Mouse (Mus musculus) ES-Bruce4 (cell line): Measurements from ENCODE around the gene Ly9. TPM values are rescaled to one million over a fixed set of nuclear protein-coding genes. Genes with fewer than 3 reads are reported as not detected.

Experiments used
- H3K27ac ChIP-seq: 2 replicates; pipeline ENCODE4 v1.5.1; 2012; ENCODE audit warnings: low read length, inconsistent platforms; ENCODE audit not compliant: insufficient read depth
- H3K27me3 ChIP-seq: 2 replicates; pipeline ENCODE4 v1.6.1; 2012; ENCODE audit warnings: mild to moderate bottlenecking, low read length, inconsistent platforms; ENCODE audit not compliant: control insufficient read depth, poor library complexity, insufficient read depth, severe bottlenecking
- H3K36me3 ChIP-seq: 2 replicates; pipeline ENCODE4 v1.6.1; 2012; ENCODE audit warnings: inconsistent platforms, mild to moderate bottlenecking, low read length, moderate library complexity; ENCODE audit not compliant: control insufficient read depth, poor library complexity, insufficient read depth, severe bottlenecking
- H3K4me1 ChIP-seq: one replicate; pipeline ENCODE4 v1.8.1; 2011; ENCODE audit warnings: low read length; ENCODE audit not compliant: control insufficient read depth, insufficient read depth
- H3K4me3 ChIP-seq: 2 replicates; pipeline ENCODE4 v1.5.1; 2011; ENCODE audit warnings: low read depth, mild to moderate bottlenecking, low read length
- H3K9ac ChIP-seq: 2 replicates; pipeline ENCODE4 v1.6.1; 2012; ENCODE audit warnings: low read depth, mild to moderate bottlenecking, inconsistent platforms; ENCODE audit not compliant: poor library complexity, severe bottlenecking
- H3K9me3 ChIP-seq: replicated peaks from 2 replicates; pipeline ENCODE4 v1.6.1; 2012; ENCODE audit warnings: mild to moderate bottlenecking, low read length, inconsistent platforms; ENCODE audit not compliant: control insufficient read depth, poor library complexity, insufficient read depth, severe bottlenecking
- CTCF ChIP-seq: IDR thresholded peaks from one replicate; pipeline ENCODE4 v1.8.1; 2011; ENCODE audit warnings: low read depth, low read length
- EP300 ChIP-seq: IDR thresholded peaks from 2 replicates; pipeline ENCODE4 v1.6.1; 2011; ENCODE audit warnings: low read depth, low read length; ENCODE audit not compliant: insufficient read depth
- POLR2A ChIP-seq: IDR thresholded peaks from one replicate; pipeline ENCODE4 v1.8.1; 2011; ENCODE audit warnings: low read length; ENCODE audit not compliant: insufficient read depth
- polyA plus RNA-seq: library from polyadenylated mRNA; stranded (reverse); fragments of >200 nt; gene quantifications from 2 replicates; pipeline ENCODE4 v1.2.4, GENCODE M21; 2011; ENCODE audit warnings: low read depth; ENCODE audit not compliant: missing spikeins, insufficient read depth, insufficient read length

The Ly9 gene
- polyA plus RNA-seq, 1 experiment: not detected

- Histone ChIP-seq H3K9ac (no peak overlapping the region), H3K9me3 (no peaks in the 10 kb centered on the region), H3K4me1 (no peaks in the 10 kb centered on the region), H3K27ac (no peak overlapping the region), H3K36me3 (no peaks in the 10 kb centered on the region), H3K4me3 (no peak overlapping the region), H3K27me3 (no peaks in the 10 kb centered on the region)
- TF ChIP-seq CTCF: no peak
- no peak for TF ChIP-seq EP300
- TF ChIP-seq POLR2A: no peak
Measured at GRCm38 (mm10) chr1:171638686-171639085, 31.5 kb upstream of the Ly9 start.

- Histone ChIP-seq H3K9ac (no peak overlapping the region), H3K36me3 (no peaks in the 10 kb centered on the region), H3K4me3 (no peak overlapping the region), H3K9me3 (no peaks in the 10 kb centered on the region), H3K4me1 (no peaks in the 10 kb centered on the region), H3K27ac (no peak overlapping the region), H3K27me3 (no peaks in the 10 kb centered on the region)
- no peak for TF ChIP-seq EP300
- TF ChIP-seq CTCF: no peak
- no peak for TF ChIP-seq POLR2A
Measured at GRCm38 (mm10) chr1:171637101-171637500, 29.9 kb upstream of the Ly9 start.

GRCm38 (mm10) chr1:171635696-171636095 is 28.5 kb upstream of the Ly9 start:
- Histone ChIP-seq H3K9ac (no peak overlapping the region), H3K4me3 (no peak overlapping the region), H3K9me3 (no peaks in the 10 kb centered on the region), H3K4me1 (no peaks in the 10 kb centered on the region), H3K27me3 (no peaks in the 10 kb centered on the region), H3K27ac (no peak overlapping the region), H3K36me3 (no peaks in the 10 kb centered on the region)
- TF ChIP-seq EP300 (no peak), CTCF (no peak), POLR2A (no peak)

- Histone ChIP-seq H3K27ac (no peak overlapping the region), H3K36me3 (no peaks in the 10 kb centered on the region), H3K4me3 (no peak overlapping the region), H3K9ac (no peak overlapping the region), H3K9me3 (no peaks in the 10 kb centered on the region), H3K27me3 (no peaks in the 10 kb centered on the region), H3K4me1 (no peaks in the 10 kb centered on the region)
- TF ChIP-seq CTCF (no peak), POLR2A (no peak), EP300 (no peak)
Measured at GRCm38 (mm10) chr1:171631447-171631846, 24.2 kb upstream of the Ly9 start.

- Histone ChIP-seq H3K36me3 (no peaks in the 10 kb centered on the region), H3K27me3 (no peaks in the 10 kb centered on the region), H3K4me1 (no peaks in the 10 kb centered on the region), H3K4me3 (no peak overlapping the region), H3K27ac (no peak overlapping the region), H3K9ac (no peak overlapping the region), H3K9me3 (no peaks in the 10 kb centered on the region)
- no peak for TF ChIP-seq CTCF
- TF ChIP-seq POLR2A: no peak
- TF ChIP-seq EP300: no peak
Measured at GRCm38 (mm10) chr1:171630912-171631311, 23.7 kb upstream of the Ly9 start.

GRCm38 (mm10) chr1:171630041-171630440 is 22.8 kb upstream of the Ly9 start:
- no peaks in the 10 kb centered on the region for H3K9me3 ChIP-seq
- no peak overlapping the region for H3K9ac ChIP-seq
- H3K27me3 ChIP-seq: no peaks in the 10 kb centered on the region
- H3K4me3 ChIP-seq: no peak overlapping the region
- H3K27ac ChIP-seq: no peak overlapping the region
- no peak for TF ChIP-seq EP300
- TF ChIP-seq CTCF: no peak
- no peak for TF ChIP-seq POLR2A
- H3K4me1 ChIP-seq: no peaks in the 10 kb centered on the region
- no peaks in the 10 kb centered on the region for H3K36me3 ChIP-seq
